Mouse (Mus musculus) embryonic fibroblast, embryonic 13.5 days (primary cell): ENCODE data around the gene Rheb. TPM values are rescaled to one million over a fixed set of nuclear protein-coding genes. Genes with fewer than 3 reads are reported as not detected.
"Not testable (repeated sequence)": the region's sequence is repeated elsewhere in the genome, so short reads cannot be mapped to it uniquely, and the experiment has no call there.

Experiments
- H3K27ac ChIP-seq: 2 replicates; pipeline ENCODE4 v1.5.1; 2012; ENCODE audit warnings: low read length, control low read depth, inconsistent platforms; ENCODE audit not compliant: insufficient read depth
- H3K4me1 ChIP-seq: 2 replicates; pipeline ENCODE4 v1.6.1; 2011; ENCODE audit warnings: low read length; ENCODE audit not compliant: control insufficient read depth, insufficient read depth
- H3K4me3 ChIP-seq: 2 replicates; pipeline ENCODE4 v1.5.1; 2011; ENCODE audit warnings: mild to moderate bottlenecking, control low read depth, low read length; ENCODE audit not compliant: insufficient read depth
- CTCF ChIP-seq: IDR thresholded peaks from 2 replicates; pipeline ENCODE4 v1.5.1; 2011; ENCODE audit warnings: mild to moderate bottlenecking, control low read depth, low read length, moderate library complexity, borderline replicate concordance; ENCODE audit not compliant: insufficient read depth
- POLR2A ChIP-seq: IDR thresholded peaks from 2 replicates; pipeline ENCODE4 v1.6.1; 2011; ENCODE audit warnings: low read depth, mild to moderate bottlenecking, control low read depth, low read length, moderate library complexity
- polyA plus RNA-seq: library from polyadenylated mRNA; stranded (reverse); fragments of >200 nt; gene quantifications from 2 replicates; pipeline ENCODE4 v1.2.4, GENCODE M21; 2011; ENCODE audit warnings: low read depth; ENCODE audit not compliant: missing spikeins, insufficient read length

Gene Rheb
- polyA plus RNA-seq, 1 experiment = 150 TPM

- peaks cover 2% of the 10 kb centered on the region; the same call in 1 of the 2 replicates for H3K4me1 ChIP-seq
- no peak overlapping the region for H3K4me3 ChIP-seq
- TF ChIP-seq POLR2A = no peak
- no peak for TF ChIP-seq CTCF
- H3K27ac ChIP-seq = no peak overlapping the region
Observed at GRCm38 (mm10) chr5:24871276-24871675, 28.9 kb upstream of the Rheb start.

- no peak for TF ChIP-seq POLR2A
- TF ChIP-seq CTCF = no peak
- H3K4me1 ChIP-seq = peaks cover 2% of the 10 kb centered on the region; the same call in 1 of the 2 replicates
- H3K4me3 ChIP-seq = no peak overlapping the region
- no peak overlapping the region for H3K27ac ChIP-seq
Observed at GRCm38 (mm10) chr5:24869796-24870289, 27.4 kb upstream of the Rheb start.

GRCm38 (mm10) chr5:24863804-24864203, 21.4 kb upstream of the Rheb start:
- no peak overlapping the region for H3K27ac ChIP-seq
- no peak for TF ChIP-seq POLR2A
- TF ChIP-seq CTCF = no peak

GRCm38 (mm10) chr5:24861449-24861930, 19.1 kb upstream of the Rheb start:
- Histone ChIP-seq H3K27ac (no peak overlapping the region), H3K4me1 (0 out of 2 replicates have a peak, but pooled peaks cover 4% of the 10 kb centered on the region), H3K4me3 (no peak overlapping the region)
- TF ChIP-seq POLR2A = no peak
- no peak for TF ChIP-seq CTCF

More at GRCm38 (mm10) chr5:24863804-24864203, 21.4 kb upstream of the Rheb start:
- no peak overlapping the region for H3K4me3 ChIP-seq
- H3K4me1 ChIP-seq = 0 out of 2 replicates have a peak, but pooled peaks cover 4% of the 10 kb centered on the region

- Histone ChIP-seq H3K27ac (no peak overlapping the region), H3K4me3 (no peak overlapping the region), H3K4me1 (0 out of 2 replicates have a peak, but pooled peaks cover 4% of the 10 kb centered on the region)
- TF ChIP-seq POLR2A = no peak
- no peak for TF ChIP-seq CTCF
Observed at GRCm38 (mm10) chr5:24860635-24861448, 18.4 kb upstream of the Rheb start.

- Histone ChIP-seq H3K4me1 (0 out of 2 replicates have a peak, but pooled peaks cover 4% of the 10 kb centered on the region), H3K4me3 (no peak overlapping the region), H3K27ac (no peak overlapping the region; the same call in 1 of the 2 replicates)
- TF ChIP-seq POLR2A (no peak), CTCF (no peak)
Observed at GRCm38 (mm10) chr5:24859771-24860540, 17.5 kb upstream of the Rheb start.

GRCm38 (mm10) chr5:24854827-24855600, 12.6 kb upstream of the Rheb start:
- H3K4me1 ChIP-seq = no peaks in the 10 kb centered on the region
- no peak overlapping the region for H3K27ac ChIP-seq
- TF ChIP-seq POLR2A = no peak
- TF ChIP-seq CTCF = no peak
- H3K4me3 ChIP-seq = no peak overlapping the region

- TF ChIP-seq CTCF = no peak
- no peak for TF ChIP-seq POLR2A
- H3K4me3 ChIP-seq = no peak overlapping the region
- H3K4me1 ChIP-seq = no peaks in the 10 kb centered on the region
- no peak overlapping the region for H3K27ac ChIP-seq
Observed at GRCm38 (mm10) chr5:24854256-24854655, 11.8 kb upstream of the Rheb start.

GRCm38 (mm10) chr5:24848261-24848660, 5.8 kb upstream of the Rheb start:
- not testable (repeated sequence) for H3K4me3 ChIP-seq, H3K4me1 ChIP-seq, H3K27ac ChIP-seq
